Mouse (Mus musculus) layer of hippocampus, postnatal 25 days (tissue): ENCODE measurements around the gene Mgst2. TPM values are rescaled to one million over a fixed set of nuclear protein-coding genes. Genes with fewer than 3 reads are reported as not detected.
A peak's percentile ranks its signal among the peaks of the same experiment; 100 is the strongest.

ENCODE experiments used
- DNase-seq, 2 experiments: peaks; one replicate each; pipeline ENCODE4 v3.0.0; 2022; ENCODE audit warnings: mixed read lengths in 2 of 2, low spot score in 1 of 2; ENCODE audit errors: extremely low spot score in 1 of 2
- total RNA-seq, 2 experiments: library from RNA; stranded (reverse); gene quantifications; 2 replicates each; pipeline ENCODE4 v1.2.3; 2021

The Mgst2 gene
- total RNA-seq, 2 experiments from 2014 or later: not detected

- no peak for DNase-seq
Measured at GRCm38 (mm10) chr3:51652701-51653100, 7.5 kb upstream of the Mgst2 start.

GRCm38 (mm10) chr3:51654303-51655055 is 5.7 kb upstream of the Mgst2 start:
- DNase-seq: no peak

GRCm38 (mm10) chr3:51659415-51659814 is 745 bp upstream of the Mgst2 start:
- no peak for DNase-seq

- DNase-seq: no peak
Measured at GRCm38 (mm10) chr3:51660821-51661276, 689 bp downstream of the Mgst2 start.

- no peak for DNase-seq
Measured at GRCm38 (mm10) chr3:51661376-51661775, 1.2 kb downstream of the Mgst2 start.

- DNase-seq: no peak
Measured at GRCm38 (mm10) chr3:51661880-51662550, 1.9 kb downstream of the Mgst2 start.

GRCm38 (mm10) chr3:51662557-51662956 is 2.4 kb downstream of the Mgst2 start:
- no peak for DNase-seq

GRCm38 (mm10) chr3:51668607-51669006 is 8.4 kb downstream of the Mgst2 start:
- no peak for DNase-seq

GRCm38 (mm10) chr3:51670414-51671070 is 10.4 kb downstream of the Mgst2 start:
- DNase-seq: no peak

GRCm38 (mm10) chr3:51671071-51671469 is 10.9 kb downstream of the Mgst2 start:
- no peak for DNase-seq

GRCm38 (mm10) chr3:51672631-51673030 is 12.5 kb downstream of the Mgst2 start:
- DNase-seq: no peak

GRCm38 (mm10) chr3:51673408-51674086 is 13.4 kb downstream of the Mgst2 start:
- peak in 1 of 2 experiments; percentile 44 for DNase-seq

GRCm38 (mm10) chr3:51674963-51675362 is 14.8 kb downstream of the Mgst2 start:
- no peak for DNase-seq

- DNase-seq: no peak
Measured at GRCm38 (mm10) chr3:51685539-51685938, 25.4 kb downstream of the Mgst2 start.

GRCm38 (mm10) chr3:51686316-51686715 is 26.2 kb downstream of the Mgst2 start:
- DNase-seq: no peak

GRCm38 (mm10) chr3:51686791-51687190 is 26.6 kb downstream of the Mgst2 start:
- DNase-seq: no peak

GRCm38 (mm10) chr3:51688725-51689124 is 28.6 kb downstream of the Mgst2 start:
- no peak for DNase-seq

- DNase-seq: no peak
Measured at GRCm38 (mm10) chr3:51693196-51693595, 33.0 kb downstream of the Mgst2 start.

- no peak for DNase-seq
Measured at GRCm38 (mm10) chr3:51694576-51694975, 34.4 kb downstream of the Mgst2 start.

- no peak for DNase-seq
Measured at GRCm38 (mm10) chr3:51695713-51696112, 35.6 kb downstream of the Mgst2 start.

GRCm38 (mm10) chr3:51697931-51698330 is 37.8 kb downstream of the Mgst2 start:
- no peak for DNase-seq
